Mouse (Mus musculus) naive thymus-derived CD4-positive, alpha-beta T cell, adult 2 months (primary cell): ENCODE results near the gene Scn8a.

Experiments used
- DNase-seq: peaks from one replicate; pipeline ENCODE4 v3.0.0-alpha.2; 2011; ENCODE audit warnings: low read depth

Gene Scn8a

GRCm38 (mm10) chr15:100954751-100955150 lies 85.1 kb downstream of the Scn8a start:
- DNase-seq = no peak

- DNase-seq = no peak
Observed at GRCm38 (mm10) chr15:100960958-100961357, 91.3 kb downstream of the Scn8a start.

GRCm38 (mm10) chr15:100961561-100961960 lies 91.9 kb downstream of the Scn8a start:
- no peak for DNase-seq

- DNase-seq = no peak
Observed at GRCm38 (mm10) chr15:100971443-100971842, 101.8 kb downstream of the Scn8a start.

- DNase-seq = peak; percentile 24
Observed at GRCm38 (mm10) chr15:100972795-100973194, 103.1 kb downstream of the Scn8a start.

GRCm38 (mm10) chr15:100974679-100975078 lies 105.0 kb downstream of the Scn8a start:
- DNase-seq = peak; percentile 62

- DNase-seq = peak; percentile 63
Observed at GRCm38 (mm10) chr15:100983427-100984153, 113.9 kb downstream of the Scn8a start.

DNA sequence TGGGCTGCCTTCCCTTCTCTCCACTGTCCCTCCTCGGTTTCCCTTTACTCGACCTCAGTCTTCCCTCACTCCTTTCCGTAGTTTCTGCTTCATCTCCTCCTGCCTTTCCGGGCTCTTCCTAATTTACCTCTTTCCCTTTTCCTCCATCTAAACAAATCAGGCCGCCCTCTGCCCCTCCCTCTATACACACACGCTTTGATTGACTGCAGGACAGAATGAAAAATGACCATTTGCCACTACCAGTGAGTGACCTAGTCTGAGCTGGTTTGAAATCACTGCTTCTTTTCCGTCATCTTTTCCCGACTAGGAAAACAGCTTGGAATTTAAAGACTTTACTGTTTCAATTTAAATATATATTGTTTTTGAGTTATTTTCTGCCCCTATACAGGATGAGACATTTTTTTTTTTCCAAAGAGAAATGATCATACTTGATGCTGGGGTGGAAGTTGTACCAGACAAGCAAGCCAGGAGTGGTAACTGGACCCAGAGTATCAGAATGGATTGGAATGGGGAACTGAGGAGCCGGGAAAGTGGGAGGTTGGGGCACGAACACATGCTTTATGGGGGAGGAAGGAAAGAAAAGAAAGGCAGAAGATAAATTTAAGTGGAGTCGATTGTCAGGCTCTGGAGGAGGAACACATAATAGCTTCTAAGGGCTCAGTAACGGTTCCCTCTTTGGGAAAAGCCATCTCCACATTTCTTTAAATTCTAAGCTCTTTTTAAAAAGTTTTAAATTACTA lies 114.7 kb downstream of the Scn8a start:
- DNase-seq = no peak

DNA sequence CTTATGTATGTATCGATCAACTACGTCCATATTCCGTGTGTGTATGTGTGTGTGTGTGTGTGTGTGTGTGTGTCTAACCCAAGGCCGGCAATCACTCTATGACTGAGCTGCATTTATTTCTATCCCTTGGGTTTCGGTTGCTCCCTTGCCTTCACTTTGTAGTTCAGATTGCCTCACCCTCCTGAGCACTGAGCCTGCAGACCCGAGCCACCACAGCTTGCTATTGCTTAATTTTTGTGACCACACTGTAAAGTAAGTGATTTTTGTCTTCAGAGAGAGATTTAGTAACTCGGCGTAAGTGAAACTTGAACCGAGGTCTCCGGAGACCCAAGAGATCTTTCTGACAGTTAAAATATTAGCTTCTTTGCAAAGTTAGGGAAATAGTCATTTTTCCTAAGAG lies 116.8 kb downstream of the Scn8a start:
- DNase-seq = no peak

DNA sequence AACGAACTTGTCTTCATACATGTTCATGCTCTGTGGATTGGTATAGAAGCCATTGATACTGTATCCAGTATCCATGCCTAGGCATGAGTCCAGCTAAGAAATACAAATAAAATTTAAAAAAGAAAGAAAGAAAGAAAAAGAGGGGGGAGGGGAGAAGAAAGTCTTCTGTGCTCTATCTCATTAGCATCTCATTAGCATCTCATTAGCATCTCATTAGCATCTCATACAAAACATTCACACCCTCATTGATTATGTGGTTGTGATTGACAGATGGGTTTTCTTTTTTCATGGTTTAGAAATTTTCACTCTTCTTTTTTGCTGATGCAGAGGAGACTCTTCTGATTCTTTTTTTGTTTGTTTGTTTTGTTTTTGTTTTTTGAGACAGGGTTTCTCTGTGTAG lies 117.4 kb downstream of the Scn8a start:
- DNase-seq = no peak

GRCm38 (mm10) chr15:100990283-100990682 lies 120.6 kb downstream of the Scn8a start:
- no peak for DNase-seq

DNA sequence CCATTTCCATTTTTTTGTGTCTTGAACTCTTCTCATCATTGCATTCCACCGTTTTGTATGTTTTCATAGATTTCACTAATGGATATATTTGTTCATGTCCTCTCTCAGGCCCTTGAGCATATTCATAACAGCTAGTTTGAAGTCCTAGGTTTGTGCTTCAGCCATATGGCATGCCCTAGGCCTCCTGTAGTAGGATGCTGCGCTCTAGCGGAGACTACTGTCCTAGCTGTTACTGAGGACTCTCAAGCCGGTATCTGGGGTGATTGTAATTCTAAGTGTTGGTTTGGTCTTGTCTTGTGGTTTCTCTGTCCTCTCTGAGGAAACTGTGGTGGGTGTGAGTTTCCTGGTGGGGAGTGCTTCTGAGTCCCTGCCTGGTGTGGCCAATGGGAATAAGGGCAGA lies 127.4 kb downstream of the Scn8a start:
- DNase-seq = peak; percentile 71

DNA sequence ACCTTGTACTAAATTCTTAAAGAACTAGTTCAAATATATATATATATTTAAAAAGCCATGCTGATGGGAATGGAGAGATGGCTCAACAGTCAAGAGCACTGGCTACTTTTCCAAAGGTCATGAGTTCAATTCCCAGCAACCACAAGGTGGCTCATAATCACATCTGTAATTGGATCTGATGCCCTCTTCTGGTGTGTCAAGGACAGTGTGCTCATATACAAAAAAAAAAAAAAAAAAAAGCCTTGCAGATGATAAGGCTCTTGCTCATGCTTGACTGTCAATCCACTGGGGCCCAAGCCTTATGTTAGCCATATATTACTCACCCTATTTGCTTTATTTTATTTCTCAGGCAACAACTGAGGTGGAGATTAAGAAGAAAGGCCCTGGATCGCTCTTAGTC lies 132.0 kb downstream of the Scn8a start:
- DNase-seq = no peak

DNA sequence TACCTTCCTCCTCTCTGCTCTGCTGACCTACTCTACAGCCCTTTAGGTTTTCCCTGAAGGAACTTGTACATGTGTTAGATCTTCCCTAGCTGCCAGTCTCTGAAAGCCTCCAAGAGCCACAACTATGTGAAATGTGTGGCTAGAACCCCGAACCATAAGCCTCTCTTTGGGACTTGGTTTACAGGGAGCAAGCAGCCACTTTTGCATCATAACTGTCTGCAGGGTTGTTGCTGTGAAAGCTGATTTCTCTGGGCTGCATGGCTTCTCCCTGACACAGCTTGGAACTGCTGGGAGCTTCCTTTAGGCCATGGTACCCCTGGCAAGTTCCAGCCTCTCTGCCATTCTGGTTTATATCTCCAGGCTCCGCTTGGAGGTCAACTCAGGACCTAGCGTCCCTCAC lies 132.8 kb downstream of the Scn8a start:
- DNase-seq = no peak

DNA sequence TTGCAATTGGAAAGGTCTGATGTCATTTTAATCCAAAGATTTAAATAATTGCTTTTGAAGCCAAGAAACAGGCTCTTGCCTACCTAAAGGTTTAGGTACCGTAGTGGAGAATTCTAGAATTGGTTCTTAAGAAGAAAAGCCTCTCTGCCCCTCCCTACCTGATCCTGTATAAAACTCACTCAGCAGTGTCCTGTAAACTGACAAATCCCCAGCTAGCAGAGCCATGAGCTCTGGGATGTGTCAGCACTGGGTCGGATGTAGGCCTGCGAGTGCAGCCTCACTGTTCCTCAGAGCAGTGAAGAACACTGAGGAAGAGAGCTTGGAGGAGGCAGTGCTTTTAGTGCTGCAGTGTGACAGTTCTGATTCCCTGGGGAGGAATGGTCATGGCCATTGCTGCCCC lies 134.9 kb downstream of the Scn8a start:
- no peak for DNase-seq

- DNase-seq = no peak
Observed at GRCm38 (mm10) chr15:101005717-101006116, 136.1 kb downstream of the Scn8a start.

- DNase-seq = peak; percentile 18
Observed at GRCm38 (mm10) chr15:101006251-101007040, 136.8 kb downstream of the Scn8a start.

DNA sequence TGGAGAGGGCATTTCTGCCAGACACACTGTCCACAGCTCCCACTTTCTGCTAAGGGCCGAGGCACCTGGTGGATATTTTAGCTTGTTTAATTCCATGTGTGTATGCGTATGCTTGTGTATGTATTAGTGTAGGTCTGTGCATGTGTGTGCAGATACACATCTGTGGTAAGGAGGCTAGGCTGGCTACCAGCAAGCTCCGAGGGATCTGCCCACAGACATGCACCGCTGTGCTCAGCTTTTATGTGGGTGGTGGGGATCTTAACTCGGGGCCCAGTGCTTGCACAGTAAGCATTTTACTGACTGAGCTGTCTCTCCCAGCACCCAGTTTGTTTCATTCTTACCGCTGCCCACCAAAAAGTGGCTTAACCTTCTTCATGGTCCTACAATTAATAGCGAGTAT lies 137.6 kb downstream of the Scn8a start:
- no peak for DNase-seq

- no peak for DNase-seq
Observed at GRCm38 (mm10) chr15:101008386-101009010, 138.8 kb downstream of the Scn8a start.

- DNase-seq = no peak
Observed at GRCm38 (mm10) chr15:101011352-101011751, 141.7 kb downstream of the Scn8a start.

DNA sequence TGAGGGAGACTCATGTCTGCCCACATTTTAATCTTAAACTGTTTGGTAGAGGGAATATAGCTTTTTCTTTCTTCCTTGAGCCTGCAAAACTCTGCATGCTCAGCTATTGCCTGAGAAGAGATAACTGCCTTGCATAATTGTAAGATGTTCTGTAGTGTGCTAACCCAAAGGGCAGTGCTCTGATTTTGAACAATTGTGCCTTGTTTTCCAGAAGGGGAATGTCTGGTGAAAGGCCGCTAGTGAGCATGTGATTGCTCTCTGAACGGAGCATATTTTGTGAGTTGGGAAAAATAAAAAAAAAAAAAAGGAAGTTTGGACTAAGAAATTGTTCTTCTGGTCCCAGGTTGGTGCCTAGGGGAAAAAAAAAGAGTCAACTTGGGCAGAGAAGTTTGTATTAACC lies 159.3 kb downstream of the Scn8a start:
- no peak for DNase-seq

DNA sequence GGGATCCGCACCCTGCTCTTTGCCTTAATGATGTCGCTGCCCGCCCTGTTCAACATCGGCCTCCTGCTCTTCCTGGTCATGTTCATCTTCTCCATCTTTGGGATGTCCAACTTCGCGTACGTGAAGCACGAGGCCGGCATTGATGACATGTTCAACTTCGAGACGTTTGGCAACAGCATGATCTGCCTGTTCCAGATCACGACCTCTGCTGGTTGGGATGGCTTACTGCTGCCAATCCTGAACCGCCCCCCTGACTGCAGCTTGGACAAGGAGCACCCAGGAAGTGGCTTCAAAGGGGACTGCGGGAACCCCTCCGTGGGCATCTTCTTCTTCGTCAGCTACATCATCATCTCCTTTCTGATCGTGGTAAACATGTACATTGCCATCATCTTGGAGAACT lies 170.0 kb downstream of the Scn8a start:
- DNase-seq = peak; percentile 28
